13 mouse cellular contexts compared by ENCODE assay signal in genomic region chr4:128900484-128900883, GRCm38 (mm10). TPM values are rescaled to one million over a fixed set of nuclear protein-coding genes. Genes with fewer than 3 reads are reported as not detected.
A peak's percentile ranks its signal among the peaks of the same experiment; 100 is the strongest.
DNase-seq lines count a peak whose midpoint lies in the region; ATAC-seq lines count a peak whose summit lies in the region.
"Had no signal": no experiment of that assay in that cellular context is flagged by ENCODE, and none has a peak within 500 bp of the region (broad histone marks: within the 10 kb centered on the region; RNA-seq: fewer than 3 reads in every experiment).

No protein-coding gene starts in this region.

- ATAC-seq in forebrain, embryonic 11.5 days (replicated peaks; ENCODE audit: low FRiP score): no peak
- ATAC-seq in embryonic facial prominence, embryonic 11.5 days (replicated peaks; ENCODE audit: insufficient number of reproducible peaks, low FRiP score, low TSS enrichment, low read depth): no peak
- ATAC-seq in hindbrain, embryonic 12.5 days (ENCODE audit: low FRiP score): no peak
- ATAC-seq in midbrain, embryonic 15.5 days (replicated peaks): no peak

- H3K27me3 ChIP-seq in forebrain, embryonic 10.5 days (ENCODE audit: poor library complexity, severe bottlenecking): peaks cover 44% of the 10 kb centered on the region
- peaks cover 3% of the 10 kb centered on the region; the same call in 1 of the 2 replicates for H3K27me3 ChIP-seq in forebrain, embryonic 11.5 days (ENCODE audit: control insufficient read depth, insufficient read depth, low read length)
- H3K27me3 ChIP-seq in embryonic facial prominence, embryonic 11.5 days (ENCODE audit: control insufficient read depth, insufficient read depth, low read length): no peaks in the 10 kb centered on the region
- H3K27me3 ChIP-seq in hindbrain, embryonic 12.5 days: 0 out of 2 replicates have a peak, but pooled peaks cover 4% of the 10 kb centered on the region
- no peaks in the 10 kb centered on the region for H3K27me3 ChIP-seq in midbrain, embryonic 15.5 days (replicated peaks)
- H3K27me3 ChIP-seq: liver, embryonic 13.5 days had no signal

- H3K9me3 ChIP-seq in forebrain, embryonic 10.5 days: no peaks in the 10 kb centered on the region
- no peaks in the 10 kb centered on the region for H3K9me3 ChIP-seq in forebrain, embryonic 11.5 days (ENCODE audit: control insufficient read depth, low read length)
- no peaks in the 10 kb centered on the region for H3K9me3 ChIP-seq in embryonic facial prominence, embryonic 11.5 days (replicated peaks; ENCODE audit: control insufficient read depth, low read length)
- no peaks in the 10 kb centered on the region for H3K9me3 ChIP-seq in hindbrain, embryonic 12.5 days (replicated peaks)
- no peaks in the 10 kb centered on the region for H3K9me3 ChIP-seq in midbrain, embryonic 15.5 days
- H3K9me3 ChIP-seq: liver, embryonic 13.5 days had no signal

- no peak overlapping the region for H3K4me2 ChIP-seq in forebrain, embryonic 11.5 days (ENCODE audit: low read depth, low read length, severe bottlenecking)
- no peak overlapping the region for H3K4me2 ChIP-seq in embryonic facial prominence, embryonic 11.5 days (ENCODE audit: low read depth, low read length)
- no peak overlapping the region for H3K4me2 ChIP-seq in hindbrain, embryonic 12.5 days (replicated peaks)
- no peak overlapping the region for H3K4me2 ChIP-seq in midbrain, embryonic 15.5 days
- H3K4me2 ChIP-seq: liver, embryonic 13.5 days had no signal

- peaks cover 61% of the 10 kb centered on the region for H3K4me1 ChIP-seq in forebrain, embryonic 10.5 days
- H3K4me1 ChIP-seq in forebrain, embryonic 11.5 days (replicated peaks; ENCODE audit: control insufficient read depth, insufficient read depth, low read length): peaks cover 11% of the 10 kb centered on the region
- peaks cover 31% of the 10 kb centered on the region for H3K4me1 ChIP-seq in embryonic facial prominence, embryonic 11.5 days (ENCODE audit: control insufficient read depth, insufficient read depth, low read length)
- peaks cover 52% of the 10 kb centered on the region for H3K4me1 ChIP-seq in hindbrain, embryonic 12.5 days
- peaks cover 25% of the 10 kb centered on the region for H3K4me1 ChIP-seq in midbrain, embryonic 15.5 days

- no peak for DNase-seq in forebrain, embryonic 10.5 days (ENCODE audit: extremely low spot score, low spot score)
- DNase-seq in forebrain, embryonic 11.5 days (ENCODE audit: low spot score): no peak
- DNase-seq in embryonic facial prominence, embryonic 11.5 days (ENCODE audit: low spot score): no peak
- no peak for DNase-seq in adrenal gland, adult 8-10 months
- DNase-seq in right cerebral cortex, postnatal 14 days: no peak
- DNase-seq in left cerebral cortex, adult 9 months (ENCODE audit: low spot score in 2 of 2): no peak
- DNase-seq: gastrocnemius, postnatal 25 days; heart, postnatal 14 days; liver, embryonic 13.5 days; right cerebral cortex, postnatal 25 days had no signal

- H3K36me3 ChIP-seq in forebrain, embryonic 10.5 days (replicated peaks): peaks cover 13% of the 10 kb centered on the region
- H3K36me3 ChIP-seq in forebrain, embryonic 11.5 days (ENCODE audit: control insufficient read depth, insufficient read depth, low read length): no peaks in the 10 kb centered on the region; the same call in 1 of the 2 replicates
- H3K36me3 ChIP-seq in embryonic facial prominence, embryonic 11.5 days (replicated peaks; ENCODE audit: control insufficient read depth, insufficient read depth, low read depth, low read length): no peaks in the 10 kb centered on the region
- H3K36me3 ChIP-seq in hindbrain, embryonic 12.5 days: peaks cover 15% of the 10 kb centered on the region
- peaks cover 5% of the 10 kb centered on the region; the same call in 1 of the 2 replicates for H3K36me3 ChIP-seq in midbrain, embryonic 15.5 days (replicated peaks)
- H3K36me3 ChIP-seq: liver, embryonic 13.5 days had no signal

- peak overlapping the region; percentile 87; the same call in 1 of the 2 replicates for H3K27ac ChIP-seq in forebrain, embryonic 10.5 days
- H3K27ac ChIP-seq in forebrain, embryonic 11.5 days (ENCODE audit: low read depth, low read length): no peak overlapping the region
- peak overlapping the region; percentile 95; the same call in 1 of the 2 replicates for H3K27ac ChIP-seq in embryonic facial prominence, embryonic 11.5 days (replicated peaks; ENCODE audit: low read depth, low read length)
- H3K27ac ChIP-seq in hindbrain, embryonic 12.5 days: peak overlapping the region; percentile 97
- peak overlapping the region; percentile 91 for H3K27ac ChIP-seq in midbrain, embryonic 15.5 days
- H3K27ac ChIP-seq: liver, embryonic 13.5 days; macrophage had no signal

- H3K9ac ChIP-seq in forebrain, embryonic 11.5 days (ENCODE audit: low read length): no peak overlapping the region
- H3K9ac ChIP-seq in embryonic facial prominence, embryonic 11.5 days (replicated peaks; ENCODE audit: low read length): no peak overlapping the region
- no peak overlapping the region for H3K9ac ChIP-seq in hindbrain, embryonic 12.5 days
- no peak overlapping the region for H3K9ac ChIP-seq in midbrain, embryonic 15.5 days
- H3K9ac ChIP-seq: liver, embryonic 13.5 days had no signal

- WGBS in forebrain, embryonic 10.5 days: 82% methylated on average over 14 of the region's 14 CpGs
- WGBS in forebrain, embryonic 11.5 days: 86% methylated on average over 14 of the region's 14 CpGs
- 76% methylated on average over 14 of the region's 14 CpGs for WGBS in embryonic facial prominence, embryonic 11.5 days
- 77% methylated on average over 14 of the region's 14 CpGs for WGBS in hindbrain, embryonic 12.5 days
- 87% methylated on average over 14 of the region's 14 CpGs for WGBS in midbrain, embryonic 15.5 days

- H3K4me3 ChIP-seq in forebrain, embryonic 10.5 days: no peak overlapping the region
- H3K4me3 ChIP-seq in forebrain, embryonic 11.5 days (ENCODE audit: low read depth, low read length): no peak overlapping the region
- no peak overlapping the region for H3K4me3 ChIP-seq in embryonic facial prominence, embryonic 11.5 days (ENCODE audit: low read depth, low read length)
- H3K4me3 ChIP-seq in hindbrain, embryonic 12.5 days: no peak overlapping the region
- H3K4me3 ChIP-seq in midbrain, embryonic 15.5 days: no peak overlapping the region
- H3K4me3 ChIP-seq: liver, embryonic 13.5 days had no signal

RNA-seq across cellular contexts. Expression of gene Trim62, which starts 17.1 kb away (rescaled TPM):
- polyA plus RNA-seq in forebrain, embryonic 10.5 days (2016; fragmentation: Nextera tagmentation; extraction: Ambion mirVana): 6.8 and 7.4 TPM in 2 replicates
- polyA plus RNA-seq in forebrain, embryonic 11.5 days (2014; fragmentation: Nextera tagmentation; extraction: Ambion mirVana): 9.4 and 11.0 TPM in 2 replicates
- polyA plus RNA-seq in embryonic facial prominence, embryonic 11.5 days (2014; fragmentation: Nextera tagmentation; extraction: Ambion mirVana): 13.9 and 14.6 TPM in 2 replicates
- 21.5 and 24.9 TPM in 2 replicates for polyA plus RNA-seq in hindbrain, embryonic 12.5 days (2016; fragmentation: Nextera tagmentation; extraction: Ambion mirVana)
- polyA plus RNA-seq in midbrain, embryonic 15.5 days (2015; fragmentation: Nextera tagmentation; extraction: Ambion mirVana): 21.3 and 21.5 TPM in 2 replicates
- 10 to 100 TPM in 3 of 4 experiments, 1 to 10 TPM in 1; 9.0 to 14.6 (median 11.1) TPM for total RNA-seq in adrenal gland, adult 8-10 months (2022)
